Comparison of ENCODE assay signal across 9 mouse cellular contexts in the genomic region with DNA sequence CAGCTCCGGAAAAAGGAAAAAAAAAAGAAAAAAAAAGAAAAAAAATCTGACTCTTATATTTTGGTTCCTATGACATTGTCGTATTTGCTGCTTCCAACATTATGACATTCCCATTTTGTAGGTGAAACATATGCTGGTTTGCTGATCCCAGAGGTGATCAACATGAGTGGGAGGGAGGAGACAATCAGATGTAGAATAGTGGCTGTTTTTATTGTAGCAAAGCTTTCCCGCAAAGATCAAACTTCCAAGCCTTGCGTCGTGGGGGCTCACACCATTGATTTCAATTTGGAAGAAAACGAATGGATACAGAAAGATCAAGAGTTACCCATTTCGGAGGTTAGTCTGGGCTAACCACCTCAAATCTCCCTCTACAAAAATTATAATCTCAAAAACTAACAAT. TPM values are rescaled to one million over a fixed set of nuclear protein-coding genes. Genes with fewer than 3 reads are reported as not detected.
A peak's percentile ranks its signal among the peaks of the same experiment; 100 is the strongest.
DNase-seq lines count a peak whose midpoint lies in the region; ATAC-seq and TF ChIP-seq lines count a peak whose summit lies in the region.
"Had no signal": no experiment of that assay in that cellular context is flagged by ENCODE, and none has a peak within 500 bp of the region (broad histone marks: within the 10 kb centered on the region; RNA-seq: fewer than 3 reads in every experiment).

No protein-coding gene starts in this region.

- H3K4me1 ChIP-seq in lung, postnatal 0 days (ENCODE audit: insufficient read depth, low read depth, low read length): peaks cover 7% of the 10 kb centered on the region; the same call in 1 of the 2 replicates
- H3K4me1 ChIP-seq in limb, embryonic 13.5 days: peaks cover 8% of the 10 kb centered on the region
- H3K4me1 ChIP-seq in stomach, embryonic 14.5 days (ENCODE audit: control insufficient read depth, insufficient read depth, low read length): peaks cover 6% of the 10 kb centered on the region; the same call in 1 of the 2 replicates

- H3K27ac ChIP-seq in lung, postnatal 0 days (ENCODE audit: low read length): peak overlapping the region; percentile 72
- peak overlapping the region; percentile 87 for H3K27ac ChIP-seq in limb, embryonic 13.5 days
- peak overlapping the region; percentile 82 for H3K27ac ChIP-seq in stomach, embryonic 14.5 days (ENCODE audit: low read length)

- peak overlapping the region; percentile 58 for H3K4me2 ChIP-seq in lung, postnatal 0 days (replicated peaks; ENCODE audit: low read depth, low read length)
- peak overlapping the region; percentile 76 for H3K4me2 ChIP-seq in limb, embryonic 13.5 days (replicated peaks)
- H3K4me2 ChIP-seq in stomach, embryonic 14.5 days (replicated peaks; ENCODE audit: low read depth, low read length): peak overlapping the region; percentile 49

- no peaks in the 10 kb centered on the region for H3K27me3 ChIP-seq in lung, postnatal 0 days (replicated peaks; ENCODE audit: insufficient read depth, low read length)
- H3K27me3 ChIP-seq in limb, embryonic 13.5 days: no peaks in the 10 kb centered on the region
- H3K27me3 ChIP-seq in stomach, embryonic 14.5 days (ENCODE audit: control insufficient read depth, insufficient read depth, low read length): no peaks in the 10 kb centered on the region

- no peak for TF ChIP-seq CTCF in lung, postnatal 0 days (IDR thresholded peaks at IDR 0.05)

- no peak for TF ChIP-seq EP300 in lung, postnatal 0 days (IDR thresholded peaks at IDR 0.05)

- no peak for ATAC-seq in lung, postnatal 0 days
- ATAC-seq in limb, embryonic 13.5 days (ENCODE audit: low FRiP score, low read depth): no peak
- no peak for ATAC-seq in stomach, embryonic 14.5 days (ENCODE audit: insufficient number of reproducible peaks, insufficient read depth, low FRiP score, low read depth)

- 19% methylated on average over 7 of the region's 7 CpGs for WGBS in lung, postnatal 0 days
- 23% methylated on average over 7 of the region's 7 CpGs for WGBS in limb, embryonic 13.5 days
- WGBS in stomach, embryonic 14.5 days: 27% methylated on average over 7 of the region's 7 CpGs

- peak overlapping the region; percentile 50 for H3K4me3 ChIP-seq in lung, postnatal 0 days (ENCODE audit: low read depth, low read length)
- peak overlapping the region; percentile 59 for H3K4me3 ChIP-seq in limb, embryonic 13.5 days
- H3K4me3 ChIP-seq in stomach, embryonic 14.5 days (ENCODE audit: low read depth, low read length): peak overlapping the region; percentile 53

- H3K9me3 ChIP-seq in lung, postnatal 0 days (ENCODE audit: low read length): no peaks in the 10 kb centered on the region
- no peaks in the 10 kb centered on the region for H3K9me3 ChIP-seq in limb, embryonic 13.5 days
- no peaks in the 10 kb centered on the region for H3K9me3 ChIP-seq in stomach, embryonic 14.5 days (ENCODE audit: control insufficient read depth, low read depth, low read length)

- H3K9ac ChIP-seq in lung, postnatal 0 days (replicated peaks; ENCODE audit: low read depth): peak overlapping the region; percentile 41; the same call in 1 of the 2 replicates
- H3K9ac ChIP-seq in limb, embryonic 13.5 days: peak overlapping the region; percentile 60
- H3K9ac ChIP-seq in stomach, embryonic 14.5 days (replicated peaks; ENCODE audit: low read depth, low read length): 0 out of 2 replicates have a peak overlapping the region, but pooled peaks have one; percentile 36

- no peaks in the 10 kb centered on the region for H3K36me3 ChIP-seq in lung, postnatal 0 days (ENCODE audit: insufficient read depth, low read length)
- H3K36me3 ChIP-seq in limb, embryonic 13.5 days: no peaks in the 10 kb centered on the region
- H3K36me3 ChIP-seq in stomach, embryonic 14.5 days (ENCODE audit: control insufficient read depth, insufficient read depth, low read length): no peaks in the 10 kb centered on the region

- DNase-seq in cerebellum, adult 11 months: peak; percentile 20
- no peak for DNase-seq in cerebellum, postnatal 25 days
- no peak for DNase-seq in lung, postnatal 0 days (ENCODE audit: low spot score)
- DNase-seq in lung, postnatal 4 days: no peak
- no peak for DNase-seq in thymus, adult 18-20 months
- no peak for DNase-seq in natural killer cell, adult 2 months (ENCODE audit: low spot score in 2 of 2)

RNA-seq across cellular contexts. Expression of gene Zfp78, which starts 1.3 kb away (rescaled TPM):
- 1.6 and 2.5 TPM in 2 replicates for polyA plus RNA-seq in lung, postnatal 0 days (2015; fragmentation: Nextera tagmentation; extraction: Ambion mirVana)
- 2.7 and 3.7 TPM in 2 replicates for polyA plus RNA-seq in limb, embryonic 13.5 days (2015; fragmentation: Nextera tagmentation; extraction: Ambion mirVana)
- 3.3 and 4.5 TPM in 2 replicates for polyA plus RNA-seq in stomach, embryonic 14.5 days (2014; fragmentation: Nextera tagmentation; extraction: Ambion mirVana)

RNA-seq across cellular contexts. Expression of gene Gm3854, which starts 18.2 kb away (rescaled TPM):
- polyA plus RNA-seq in lung, postnatal 0 days (2015; fragmentation: Nextera tagmentation; extraction: Ambion mirVana): 0.18 and 0.21 TPM in 2 replicates
- polyA plus RNA-seq in limb, embryonic 13.5 days (2015; fragmentation: Nextera tagmentation; extraction: Ambion mirVana): 3.2 and 3.3 TPM in 2 replicates
- polyA plus RNA-seq in stomach, embryonic 14.5 days (2014; fragmentation: Nextera tagmentation; extraction: Ambion mirVana): 2.1 and 2.3 TPM in 2 replicates

RNA-seq across cellular contexts. Expression of gene Zfp28, which starts 21.3 kb away (rescaled TPM):
- 5.0 and 5.3 TPM in 2 replicates for polyA plus RNA-seq in lung, postnatal 0 days (2015; fragmentation: Nextera tagmentation; extraction: Ambion mirVana)
- 11.8 and 12.5 TPM in 2 replicates for polyA plus RNA-seq in limb, embryonic 13.5 days (2015; fragmentation: Nextera tagmentation; extraction: Ambion mirVana)
- 8.9 and 11.6 TPM in 2 replicates for polyA plus RNA-seq in stomach, embryonic 14.5 days (2014; fragmentation: Nextera tagmentation; extraction: Ambion mirVana)

RNA-seq across cellular contexts. Expression of gene Zfp583, which starts 30.7 kb away (rescaled TPM):
- 2.8 and 4.0 TPM in 2 replicates for polyA plus RNA-seq in lung, postnatal 0 days (2015; fragmentation: Nextera tagmentation; extraction: Ambion mirVana)
- 9.3 and 9.6 TPM in 2 replicates for polyA plus RNA-seq in limb, embryonic 13.5 days (2015; fragmentation: Nextera tagmentation; extraction: Ambion mirVana)
- polyA plus RNA-seq in stomach, embryonic 14.5 days (2014; fragmentation: Nextera tagmentation; extraction: Ambion mirVana): 5.2 and 5.8 TPM in 2 replicates

RNA-seq across cellular contexts. Expression of gene Smim17, which starts 36.8 kb away (rescaled TPM):
- polyA plus RNA-seq in lung, postnatal 0 days (2015; fragmentation: Nextera tagmentation; extraction: Ambion mirVana): not detected in 2 replicates
- 0.41 TPM in 1 of 2 replicates, not detected in the other for polyA plus RNA-seq in limb, embryonic 13.5 days (2015; fragmentation: Nextera tagmentation; extraction: Ambion mirVana)
- polyA plus RNA-seq in stomach, embryonic 14.5 days (2014; fragmentation: Nextera tagmentation; extraction: Ambion mirVana): not detected in 2 replicates
- polyA plus RNA-seq: inflammation-experienced regulatory T-cells, adult 6 months had no signal
